Mouse (Mus musculus) lung, postnatal 0 days (tissue): ENCODE results near the gene Ctsa.

ENCODE experiments used
- CTCF ChIP-seq: IDR thresholded peaks from 2 replicates; pipeline ENCODE4 v1.5.1; 2016; ENCODE audit warnings: antibody characterized with exemption, mild to moderate bottlenecking
- EP300 ChIP-seq: IDR thresholded peaks from 2 replicates; pipeline ENCODE4 v1.6.1; 2016; ENCODE audit warnings: antibody characterized with exemption, mild to moderate bottlenecking, control low read depth

DNA sequence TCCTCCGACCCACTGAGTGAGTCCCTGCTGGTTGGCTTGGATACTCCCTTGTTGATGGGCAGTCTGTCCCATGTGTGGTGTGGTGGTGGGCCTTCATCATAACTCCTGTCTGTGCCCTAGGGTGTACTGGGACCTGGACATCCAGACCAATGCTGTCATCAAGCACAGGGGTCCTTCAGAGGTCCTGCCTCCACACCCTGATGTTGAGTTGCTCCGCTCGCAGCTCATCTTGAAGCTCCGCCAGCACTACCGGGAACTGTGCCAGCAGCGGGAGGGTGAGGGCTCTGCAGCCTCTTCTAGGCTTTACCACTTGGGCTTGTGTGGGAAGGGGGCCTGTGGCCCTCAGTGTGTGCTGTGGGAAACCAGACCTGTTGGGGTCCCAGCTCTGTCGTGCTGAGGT lies 53.1 kb downstream of the Ctsa start:
- no peak for TF ChIP-seq CTCF
- no peak for TF ChIP-seq EP300
